Mouse (Mus musculus): ENCODE results near the gene Saysd1.

The Saysd1 gene

GRCm38 (mm10) chr14:20138484-20139355, at the start of gene Saysd1:
Gene Saysd1 (minus strand): TSS chr14:20138534.
- no peak for DNase-seq (ENCODE audit: low spot score in 2 of 2)

GRCm38 (mm10) chr14:20185426-20185825, 47.1 kb upstream of the Saysd1 start:
- no peak for DNase-seq (ENCODE audit: low spot score in 2 of 2)

GRCm38 (mm10) chr14:20183701-20184100, 45.4 kb upstream of the Saysd1 start:
- DNase-seq (ENCODE audit: low spot score in 2 of 2), result no peak

- no peak for DNase-seq (ENCODE audit: low spot score in 2 of 2)
These were observed 44.3 kb upstream of the Saysd1 start for GRCm38 (mm10) chr14:20182596-20182995.

- DNase-seq (ENCODE audit: low spot score in 2 of 2), result peak; percentile 85 to 92
These were observed 43.2 kb upstream of the Saysd1 start, which contains the start of gene Kcnk5 for GRCm38 (mm10) chr14:20181466-20181921. Gene Kcnk5 (minus strand): TSS chr14:20181809.

- DNase-seq (ENCODE audit: low spot score in 2 of 2), result peak in 1 of 2 experiments; percentile 32
These were observed 42.4 kb upstream of the Saysd1 start for GRCm38 (mm10) chr14:20180751-20181162.

- no peak for DNase-seq (ENCODE audit: low spot score in 2 of 2)
These were observed 42.0 kb upstream of the Saysd1 start for GRCm38 (mm10) chr14:20180304-20180703.

- no peak for DNase-seq (ENCODE audit: low spot score in 2 of 2)
These were observed 41.5 kb upstream of the Saysd1 start for GRCm38 (mm10) chr14:20179731-20180280.

GRCm38 (mm10) chr14:20179080-20179479, 40.7 kb upstream of the Saysd1 start:
- DNase-seq (ENCODE audit: low spot score in 2 of 2), result no peak

GRCm38 (mm10) chr14:20178593-20178992, 40.3 kb upstream of the Saysd1 start:
- no peak for DNase-seq (ENCODE audit: low spot score in 2 of 2)

- DNase-seq (ENCODE audit: low spot score in 2 of 2), result no peak
These were observed 39.3 kb upstream of the Saysd1 start for GRCm38 (mm10) chr14:20177494-20178123.

- DNase-seq (ENCODE audit: low spot score in 2 of 2), result no peak
These were observed 37.4 kb upstream of the Saysd1 start for GRCm38 (mm10) chr14:20175705-20176104.

GRCm38 (mm10) chr14:20175114-20175513, 36.8 kb upstream of the Saysd1 start:
- DNase-seq (ENCODE audit: low spot score in 2 of 2), result no peak

GRCm38 (mm10) chr14:20174696-20175095, 36.4 kb upstream of the Saysd1 start:
- DNase-seq (ENCODE audit: low spot score in 2 of 2), result no peak

GRCm38 (mm10) chr14:20173873-20174490, 35.6 kb upstream of the Saysd1 start:
- DNase-seq (ENCODE audit: low spot score in 2 of 2), result no peak

- no peak for DNase-seq (ENCODE audit: low spot score in 2 of 2)
These were observed 34.6 kb upstream of the Saysd1 start for GRCm38 (mm10) chr14:20172924-20173323.

GRCm38 (mm10) chr14:20172509-20172908, 34.2 kb upstream of the Saysd1 start:
- no peak for DNase-seq (ENCODE audit: low spot score in 2 of 2)

- no peak for DNase-seq (ENCODE audit: low spot score in 2 of 2)
These were observed 33.5 kb upstream of the Saysd1 start for GRCm38 (mm10) chr14:20171840-20172239.

GRCm38 (mm10) chr14:20169251-20169650, 30.9 kb upstream of the Saysd1 start:
- no peak for DNase-seq (ENCODE audit: low spot score in 2 of 2)

- no peak for DNase-seq (ENCODE audit: low spot score in 2 of 2)
These were observed 30.1 kb upstream of the Saysd1 start for GRCm38 (mm10) chr14:20168478-20168877.

- DNase-seq (ENCODE audit: low spot score in 2 of 2), result no peak
These were observed 29.7 kb upstream of the Saysd1 start for GRCm38 (mm10) chr14:20168054-20168453.

GRCm38 (mm10) chr14:20165413-20165812, 27.1 kb upstream of the Saysd1 start:
- DNase-seq (ENCODE audit: low spot score in 2 of 2), result no peak

Data from urinary bladder, postnatal 4 days (tissue).